Mouse (Mus musculus) liver, embryonic 13.5 days (tissue): ENCODE data around the gene Sema4b. TPM values are rescaled to one million over a fixed set of nuclear protein-coding genes. Genes with fewer than 3 reads are reported as not detected.

ENCODE experiments used
- ATAC-seq: fragments of 200-750 bp; cut with Nextera tagmentation; 2 replicates; pipeline ENCODE4 v1.8.0; 2017; ENCODE audit warnings: low read depth, mild to moderate bottlenecking, moderate number of reproducible peaks, moderate library complexity
- DNase-seq: peaks from one replicate; pipeline ENCODE4 v3.0.0; 2022
- H3K27ac ChIP-seq: fragments of 300-500 bp; sonication (generic); 2 replicates; pipeline ENCODE4 v1.5.1; 2015; ENCODE audit warnings: moderate library complexity, mild to moderate bottlenecking, inconsistent platforms
- H3K27me3 ChIP-seq: fragments of 300-500 bp; sonication (generic); 2 replicates; pipeline ENCODE4 v1.6.1; 2015; ENCODE audit warnings: mild to moderate bottlenecking, inconsistent platforms
- H3K36me3 ChIP-seq: fragments of 300-500 bp; sonication (generic); 2 replicates; pipeline ENCODE4 v1.6.1; 2015; ENCODE audit warnings: mild to moderate bottlenecking, inconsistent platforms
- H3K4me1 ChIP-seq: fragments of 300-500 bp; sonication (generic); replicated peaks from 2 replicates; pipeline ENCODE4 v1.6.1; 2015; ENCODE audit warnings: inconsistent platforms
- H3K4me2 ChIP-seq: fragments of 300-500 bp; sonication (generic); 2 replicates; pipeline ENCODE4 v1.6.1; 2015; ENCODE audit warnings: inconsistent platforms, mild to moderate bottlenecking, moderate library complexity
- H3K4me3 ChIP-seq: fragments of 300-500 bp; sonication (generic); replicated peaks from 2 replicates; pipeline ENCODE4 v1.5.1; 2015; ENCODE audit warnings: mild to moderate bottlenecking, inconsistent platforms
- H3K9ac ChIP-seq: fragments of 300-500 bp; sonication (generic); 2 replicates; pipeline ENCODE4 v1.6.1; 2015; ENCODE audit warnings: mild to moderate bottlenecking, inconsistent platforms
- H3K9me3 ChIP-seq: fragments of 300-500 bp; sonication (generic); replicated peaks from 2 replicates; pipeline ENCODE4 v1.6.1; 2016; ENCODE audit warnings: inconsistent platforms
- WGBS: fragments of 180-500 bp; shearing (Covaris S2); methylation state at CpG from one replicate; pipeline ENCODE4 v1.1.7; 2015; ENCODE audit not compliant: insufficient replicate concordance; 5-methylcytosine and 5-hydroxymethylcytosine counted together
- polyA plus RNA-seq: library from polyadenylated mRNA; unstranded; fragments of >200 nt; fragmentation: Nextera tagmentation; extraction: Ambion mirVana; gene quantifications from 2 replicates; pipeline ENCODE4 v1.2.1, GENCODE M21; 2015

The Sema4b gene
- polyA plus RNA-seq, 1 experiment from 2014 or later, result 14.1 TPM

- peak overlapping the region; percentile 11 for H3K27ac ChIP-seq
- peaks cover 100% of the 10 kb centered on the region for H3K36me3 ChIP-seq
- peaks cover 7% of the 10 kb centered on the region for H3K4me1 ChIP-seq
- ATAC-seq, result no peak
- no peaks in the 10 kb centered on the region for H3K27me3 ChIP-seq
- H3K4me2 ChIP-seq, result no peak overlapping the region
- DNase-seq, result no peak
- H3K4me3 ChIP-seq, result no peak overlapping the region
- H3K9ac ChIP-seq, result no peak overlapping the region
- no peaks in the 10 kb centered on the region for H3K9me3 ChIP-seq
- 94% methylated on average over 9 of the region's 9 CpGs for WGBS
These were observed 33.7 kb downstream of the Sema4b start for GRCm38 (mm10) chr7:80220237-80220797.

GRCm38 (mm10) chr7:80221179-80221750 is 34.6 kb downstream of the Sema4b start:
- no peak overlapping the region for H3K27ac ChIP-seq

GRCm38 (mm10) chr7:80227065-80227464 is 40.4 kb downstream of the Sema4b start:
- no peak overlapping the region for H3K4me2 ChIP-seq
- ATAC-seq (no peak), DNase-seq (no peak)
- peaks cover 34% of the 10 kb centered on the region for H3K4me1 ChIP-seq
- no peaks in the 10 kb centered on the region for H3K9me3 ChIP-seq
- peaks cover 67% of the 10 kb centered on the region for H3K36me3 ChIP-seq
- no peak overlapping the region for H3K9ac ChIP-seq
- 97% methylated on average over 4 of the region's 4 CpGs for WGBS
- no peak overlapping the region for H3K4me3 ChIP-seq
- H3K27me3 ChIP-seq, result no peaks in the 10 kb centered on the region
- peak overlapping the region; percentile 58; the same call in 1 of the 2 replicates for H3K27ac ChIP-seq

More at GRCm38 (mm10) chr7:80221179-80221750, 34.6 kb downstream of the Sema4b start:
- no peak overlapping the region for H3K4me2 ChIP-seq
- ATAC-seq, result no peak
- no peaks in the 10 kb centered on the region for H3K27me3 ChIP-seq
- H3K9ac ChIP-seq, result no peak overlapping the region
- no peaks in the 10 kb centered on the region for H3K4me1 ChIP-seq
- no peaks in the 10 kb centered on the region for H3K9me3 ChIP-seq
- WGBS, result 88% methylated on average over 4 of the region's 4 CpGs
- H3K4me3 ChIP-seq, result no peak overlapping the region
- peaks cover 100% of the 10 kb centered on the region for H3K36me3 ChIP-seq
- DNase-seq, result no peak

- DNase-seq (no peak), ATAC-seq (no peak)
- Histone ChIP-seq H3K27me3 (no peaks in the 10 kb centered on the region), H3K27ac (0 out of 2 replicates have a peak overlapping the region, but pooled peaks have one; percentile 11), H3K4me3 (no peak overlapping the region), H3K9me3 (no peaks in the 10 kb centered on the region), H3K4me2 (peak overlapping the region; percentile 92), H3K4me1 (peaks cover 54% of the 10 kb centered on the region), H3K9ac (peak overlapping the region; percentile 90; the same call in 1 of the 2 replicates), H3K36me3 (peaks cover 36% of the 10 kb centered on the region)
- 57% methylated on average over 6 of the region's 6 CpGs for WGBS
These were observed 43.6 kb downstream of the Sema4b start for GRCm38 (mm10) chr7:80230196-80230595.

GRCm38 (mm10) chr7:80231971-80232488 is 45.4 kb downstream of the Sema4b start:
- H3K27me3 ChIP-seq, result no peaks in the 10 kb centered on the region
- 1% methylated on average over 29 of the region's 29 CpGs for WGBS
- no peaks in the 10 kb centered on the region for H3K9me3 ChIP-seq
- H3K9ac ChIP-seq, result peak overlapping the region; percentile 90
- ATAC-seq (peak; percentile 33), DNase-seq (no peak)
- H3K4me3 ChIP-seq, result peak overlapping the region; percentile 77
- peak overlapping the region; percentile 93 for H3K27ac ChIP-seq
- H3K4me1 ChIP-seq, result peaks cover 58% of the 10 kb centered on the region
- peak overlapping the region; percentile 92 for H3K4me2 ChIP-seq
- H3K36me3 ChIP-seq, result peaks cover 18% of the 10 kb centered on the region

- peak within 1 kb of the TSS; percentile 93 for H3K27ac ChIP-seq
- no peaks in the 10 kb centered on the region for H3K9me3 ChIP-seq
- H3K27me3 ChIP-seq, result no peaks in the 10 kb centered on the region
- peak within 1 kb of the TSS; percentile 77 for H3K4me3 ChIP-seq
- peaks cover 13% of the 10 kb centered on the region for H3K36me3 ChIP-seq
- peaks cover 58% of the 10 kb centered on the region for H3K4me1 ChIP-seq
- peak within 1 kb of the TSS; percentile 96 for H3K4me2 ChIP-seq
- peak within 1 kb of the TSS; percentile 90 for H3K9ac ChIP-seq
- ATAC-seq (peak; percentile 99), DNase-seq (peak; percentile 98)
- 1% methylated on average over 56 of the region's 56 CpGs for WGBS
These were observed 45.9 kb downstream of the Sema4b start, which contains the start of the genes Cib1 and Gdpgp1 for GRCm38 (mm10) chr7:80232489-80233029. Gene Cib1 (minus strand): TSS chr7:80232813. Gene Gdpgp1 (plus strand): TSS chr7:80232865.

GRCm38 (mm10) chr7:80233799-80234198 is 47.2 kb downstream of the Sema4b start:
- no peak for DNase-seq
- Histone ChIP-seq H3K4me2 (peak overlapping the region; percentile 96), H3K4me1 (peaks cover 53% of the 10 kb centered on the region), H3K27me3 (no peaks in the 10 kb centered on the region), H3K9ac (peak overlapping the region; percentile 79), H3K27ac (peak overlapping the region; percentile 58), H3K9me3 (no peaks in the 10 kb centered on the region), H3K4me3 (peak overlapping the region; percentile 77), H3K36me3 (peaks cover 13% of the 10 kb centered on the region)
- no peak for ATAC-seq
- 38% methylated on average over 9 of the region's 9 CpGs for WGBS

GRCm38 (mm10) chr7:80238542-80238941 is 51.9 kb downstream of the Sema4b start:
- Histone ChIP-seq H3K36me3 (peaks cover 36% of the 10 kb centered on the region), H3K4me3 (no peak overlapping the region), H3K27me3 (no peaks in the 10 kb centered on the region), H3K27ac (no peak overlapping the region), H3K4me2 (no peak overlapping the region), H3K4me1 (peaks cover 19% of the 10 kb centered on the region), H3K9me3 (no peaks in the 10 kb centered on the region), H3K9ac (no peak overlapping the region)
- no peak for ATAC-seq
- no peak for DNase-seq
- WGBS, result 80% methylated on average over 10 of the region's 10 CpGs

GRCm38 (mm10) chr7:80241661-80242060 is 55.0 kb downstream of the Sema4b start:
- no peak overlapping the region for H3K4me3 ChIP-seq
- H3K27me3 ChIP-seq, result no peaks in the 10 kb centered on the region
- peaks cover 36% of the 10 kb centered on the region for H3K36me3 ChIP-seq
- no peaks in the 10 kb centered on the region for H3K9me3 ChIP-seq
- no peak for ATAC-seq
- H3K4me2 ChIP-seq, result no peak overlapping the region
- DNase-seq, result no peak
- WGBS, result 78% methylated on average over 4 of the region's 4 CpGs
- H3K27ac ChIP-seq, result no peak overlapping the region
- peaks cover 9% of the 10 kb centered on the region for H3K4me1 ChIP-seq
- H3K9ac ChIP-seq, result no peak overlapping the region

- 87% methylated on average over 4 of the region's 4 CpGs for WGBS
- H3K27ac ChIP-seq, result no peak overlapping the region
- ATAC-seq (no peak), DNase-seq (no peak)
- H3K4me2 ChIP-seq, result no peak overlapping the region
- no peak overlapping the region for H3K4me3 ChIP-seq
- no peak overlapping the region for H3K9ac ChIP-seq
- H3K27me3 ChIP-seq, result peaks cover 3% of the 10 kb centered on the region; the same call in 1 of the 2 replicates
- peaks cover 15% of the 10 kb centered on the region for H3K4me1 ChIP-seq
- H3K9me3 ChIP-seq, result no peaks in the 10 kb centered on the region
- peaks cover 14% of the 10 kb centered on the region for H3K36me3 ChIP-seq
These were observed 58.2 kb downstream of the Sema4b start for GRCm38 (mm10) chr7:80244851-80245250.

- Histone ChIP-seq H3K4me3 (peak within 1 kb of the TSS; percentile 74), H3K4me2 (peak within 1 kb of the TSS; percentile 80), H3K9me3 (no peaks in the 10 kb centered on the region), H3K9ac (peak within 1 kb of the TSS; percentile 82), H3K27me3 (peaks cover 3% of the 10 kb centered on the region; the same call in 1 of the 2 replicates), H3K36me3 (no peaks in the 10 kb centered on the region), H3K27ac (peak within 1 kb of the TSS; percentile 77), H3K4me1 (peaks cover 15% of the 10 kb centered on the region)
- peak; percentile 94 for ATAC-seq
- DNase-seq, result peak; percentile 97
- WGBS, result under 1% methylated on average over 48 of the region's 48 CpGs
These were observed 59.6 kb downstream of the Sema4b start, which contains the start of gene Ttll13 for GRCm38 (mm10) chr7:80246148-80246721. Gene Ttll13 (plus strand): TSS chr7:80246376.
